In genomic region chr3:68660538-68660937, GRCm38 (mm10) we compare ENCODE assay signal across 27 mouse cellular contexts. TPM values are rescaled to one million over a fixed set of nuclear protein-coding genes. Genes with fewer than 3 reads are reported as not detected.
DNase-seq lines count a peak whose midpoint lies in the region; ATAC-seq and TF ChIP-seq lines count a peak whose summit lies in the region.
"Had no signal": no experiment of that assay in that cellular context is flagged by ENCODE, and none has a peak within 500 bp of the region (broad histone marks: within the 10 kb centered on the region; RNA-seq: fewer than 3 reads in every experiment).

No protein-coding gene starts in this region.

- no peak overlapping the region for H3K4me3 ChIP-seq in heart, embryonic 13.5 days
- H3K4me3 ChIP-seq in left cerebral cortex, adult 2 months, result no peak overlapping the region
- H3K4me3 ChIP-seq: embryonic facial prominence, embryonic 12.5 days; erythroblast, embryonic 14.5 days; intestine, embryonic 15.5 days; limb, embryonic 10.5 days had no signal

- H3K27me3 ChIP-seq in heart, embryonic 13.5 days (replicated peaks), result no peaks in the 10 kb centered on the region
- H3K27me3 ChIP-seq: embryonic facial prominence, embryonic 12.5 days; intestine, embryonic 15.5 days had no signal

- no peaks in the 10 kb centered on the region for H3K36me3 ChIP-seq in heart, embryonic 13.5 days
- H3K36me3 ChIP-seq: embryonic facial prominence, embryonic 12.5 days; G1E; intestine, embryonic 15.5 days; limb, embryonic 10.5 days had no signal

- H3K9ac ChIP-seq in heart, embryonic 13.5 days, result no peak overlapping the region
- H3K9ac ChIP-seq: embryonic facial prominence, embryonic 12.5 days; intestine, embryonic 15.5 days; liver, postnatal 0 days had no signal

- H3K27ac ChIP-seq in heart, embryonic 13.5 days (replicated peaks), result 0 out of 2 replicates have a peak overlapping the region, but pooled peaks have one; percentile 12
- peak overlapping the region; percentile 59; the same call in 1 of the 2 replicates for H3K27ac ChIP-seq in left cerebral cortex, adult 2 months
- H3K27ac ChIP-seq: embryonic facial prominence, embryonic 12.5 days; intestine, embryonic 15.5 days; limb, embryonic 10.5 days had no signal

- no peak for TF ChIP-seq CTCF in left cerebral cortex, adult 2 months (IDR thresholded peaks at IDR 0.05)

- 52% methylated on average over 4 of the region's 4 CpGs for WGBS in heart, embryonic 13.5 days

- DNase-seq in cerebellum, postnatal 14 days, result peak; percentile 52 to 66
- DNase-seq in cerebellum, adult 9-10 months, result no peak
- no peak for DNase-seq in heart, adult 9 months (ENCODE audit: low spot score in 2 of 2)
- DNase-seq in left cerebral cortex, adult 2 months (ENCODE audit: extremely low spot score in 1 of 2, low spot score in 2 of 2), result no peak
- DNase-seq in left cerebral cortex, adult 11 months (ENCODE audit: low spot score), result no peak
- DNase-seq in right cerebral cortex, postnatal 25 days, result peak; percentile 36
- DNase-seq in right cerebral cortex, postnatal 4 days, result no peak
- DNase-seq: adrenal gland, postnatal 10 days; cerebellum, adult 11 months; gastrocnemius, postnatal 36 days; kidney, adult 9 months; kidney, postnatal 25 days; liver, postnatal 0 days; lung, postnatal 10 days; spleen, adult 18-20 months; thymus, postnatal 36 days had no signal

- H3K4me1 ChIP-seq in heart, embryonic 13.5 days, result peaks cover 23% of the 10 kb centered on the region
- H3K4me1 ChIP-seq: embryonic facial prominence, embryonic 12.5 days; intestine, embryonic 15.5 days had no signal

- H3K4me2 ChIP-seq in heart, embryonic 13.5 days, result no peak overlapping the region
- H3K4me2 ChIP-seq: embryonic facial prominence, embryonic 12.5 days; intestine, embryonic 15.5 days had no signal

- ATAC-seq in heart, embryonic 13.5 days (ENCODE audit: extremely low read depth, insufficient number of reproducible peaks, low FRiP score, low TSS enrichment), result no peak
- ATAC-seq: activated CD4-positive, CD25-positive, alpha-beta regulatory T cell, adult 4 months; forebrain, embryonic 14.5 days; intestine, embryonic 15.5 days; liver, postnatal 0 days had no signal

- no peaks in the 10 kb centered on the region; the same call in 1 of the 2 replicates for H3K9me3 ChIP-seq in heart, embryonic 13.5 days
- H3K9me3 ChIP-seq: embryonic facial prominence, embryonic 12.5 days; intestine, embryonic 15.5 days; limb, embryonic 10.5 days had no signal

- intact Hi-C loops in left cerebral cortex, adult 2 months (cut with DNase I), result no loop called here

RNA-seq across cellular contexts. Expression of gene Il12a, which starts 29.9 kb away (rescaled TPM):
- 0.15 TPM in 1 of 2 replicates, not detected in the other for polyA plus RNA-seq in heart, embryonic 13.5 days (2015; fragmentation: Nextera tagmentation; extraction: Ambion mirVana)
- 1 to 10 TPM; 2.8 to 4.2 TPM for total RNA-seq in left cerebral cortex, adult 2 months (2021)
- total RNA-seq: liver, adult 2 months had no signal
- polyA plus RNA-seq: activated CD4-positive, CD25-positive, alpha-beta regulatory T cell, adult 4 months; brain, embryonic 14.5 days; erythroblast, embryonic 14.5 days; G1E; heart, embryonic 14.5 days; intestine, embryonic 15.5 days; liver, adult 2 months had no signal

Comparison
In these comparisons a context has a peak if more than half of its experiments do, and no peak if none do; other contexts are left out.
1. DNase-seq: peak in cerebellum, postnatal 14 days (2 of 2) and right cerebral cortex, postnatal 25 days (single experiment); none in cerebellum, adult 9-10 months (single experiment), heart, adult 9 months (0 of 2), left cerebral cortex, adult 2 months (0 of 2), left cerebral cortex, adult 11 months (single experiment) and right cerebral cortex, postnatal 4 days (single experiment).